Mouse (Mus musculus): ENCODE results near the gene Tubgcp6. TPM values are rescaled to one million over a fixed set of nuclear protein-coding genes. Genes with fewer than 3 reads are reported as not detected.

Gene Tubgcp6
- polyA plus RNA-seq, 1 experiment from 2014 or later: 18.0 TPM

- peaks cover 99% of the 10 kb centered on the region for H3K36me3 ChIP-seq (ENCODE audit: control insufficient read depth, insufficient read depth, low read length)
- no peak overlapping the region for H3K4me2 ChIP-seq (ENCODE audit: low read length)
- no peaks in the 10 kb centered on the region for H3K9me3 ChIP-seq (ENCODE audit: control insufficient read depth, low read length)
- no peak overlapping the region for H3K4me3 ChIP-seq (replicated peaks; ENCODE audit: low read depth, low read length)
- no peak overlapping the region for H3K27ac ChIP-seq (replicated peaks; ENCODE audit: low read depth, low read length)
- no peak for DNase-seq
- no peak overlapping the region for H3K9ac ChIP-seq (replicated peaks; ENCODE audit: low read length)
- no peaks in the 10 kb centered on the region for H3K4me1 ChIP-seq (ENCODE audit: control insufficient read depth, insufficient read depth, low read length)
- WGBS: 93% methylated on average over 8 of the region's 8 CpGs
- H3K27me3 ChIP-seq (ENCODE audit: control insufficient read depth, insufficient read depth, low read length): no peaks in the 10 kb centered on the region
- ATAC-seq (ENCODE audit: low FRiP score, low TSS enrichment): no peak
Observed at GRCm38 (mm10) chr15:89104425-89104824, 18.5 kb downstream of the Tubgcp6 start.

GRCm38 (mm10) chr15:89103921-89104320 lies 19.0 kb downstream of the Tubgcp6 start:
- Histone ChIP-seq H3K36me3 (ENCODE audit: control insufficient read depth, insufficient read depth, low read length) (peaks cover 99% of the 10 kb centered on the region), H3K9me3 (ENCODE audit: control insufficient read depth, low read length) (no peaks in the 10 kb centered on the region), H3K9ac (replicated peaks; ENCODE audit: low read length) (no peak overlapping the region), H3K27me3 (ENCODE audit: control insufficient read depth, insufficient read depth, low read length) (no peaks in the 10 kb centered on the region), H3K4me1 (ENCODE audit: control insufficient read depth, insufficient read depth, low read length) (no peaks in the 10 kb centered on the region), H3K4me3 (replicated peaks; ENCODE audit: low read depth, low read length) (no peak overlapping the region), H3K4me2 (ENCODE audit: low read length) (no peak overlapping the region), H3K27ac (replicated peaks; ENCODE audit: low read depth, low read length) (no peak overlapping the region)
- DNase-seq (no peak), ATAC-seq (ENCODE audit: low FRiP score, low TSS enrichment) (no peak)
- 87% methylated on average over 10 of the region's 10 CpGs for WGBS

DNA sequence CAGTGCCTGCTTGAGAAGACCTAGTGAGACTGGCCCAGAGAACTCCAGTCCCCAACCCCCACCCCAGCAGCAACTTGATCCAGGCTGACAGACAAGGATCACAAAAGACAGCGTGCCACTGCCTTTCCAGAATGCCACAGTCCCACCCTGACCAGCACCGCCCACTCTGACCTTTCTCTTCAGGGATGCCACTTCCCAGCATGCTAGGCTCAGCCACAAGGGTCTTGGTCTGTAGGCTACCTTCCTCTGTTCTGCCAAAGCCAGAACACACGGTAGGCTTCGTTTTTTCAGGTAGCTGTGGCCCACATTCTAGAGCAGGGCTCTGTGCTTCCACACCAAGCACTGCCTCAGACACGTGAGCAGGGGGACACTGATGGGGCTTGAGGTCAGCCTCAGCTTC lies 20.3 kb downstream of the Tubgcp6 start:
- WGBS: 40% methylated on average over 5 of the region's 5 CpGs
- Histone ChIP-seq H3K9ac (replicated peaks; ENCODE audit: low read length) (no peak overlapping the region), H3K4me1 (ENCODE audit: control insufficient read depth, insufficient read depth, low read length) (no peaks in the 10 kb centered on the region), H3K9me3 (ENCODE audit: control insufficient read depth, low read length) (no peaks in the 10 kb centered on the region), H3K27ac (replicated peaks; ENCODE audit: low read depth, low read length) (no peak overlapping the region), H3K36me3 (ENCODE audit: control insufficient read depth, insufficient read depth, low read length) (peaks cover 99% of the 10 kb centered on the region), H3K4me2 (ENCODE audit: low read length) (no peak overlapping the region), H3K4me3 (replicated peaks; ENCODE audit: low read depth, low read length) (no peak overlapping the region), H3K27me3 (ENCODE audit: control insufficient read depth, insufficient read depth, low read length) (no peaks in the 10 kb centered on the region)
- ATAC-seq (ENCODE audit: low FRiP score, low TSS enrichment) (no peak), DNase-seq (no peak)

DNA sequence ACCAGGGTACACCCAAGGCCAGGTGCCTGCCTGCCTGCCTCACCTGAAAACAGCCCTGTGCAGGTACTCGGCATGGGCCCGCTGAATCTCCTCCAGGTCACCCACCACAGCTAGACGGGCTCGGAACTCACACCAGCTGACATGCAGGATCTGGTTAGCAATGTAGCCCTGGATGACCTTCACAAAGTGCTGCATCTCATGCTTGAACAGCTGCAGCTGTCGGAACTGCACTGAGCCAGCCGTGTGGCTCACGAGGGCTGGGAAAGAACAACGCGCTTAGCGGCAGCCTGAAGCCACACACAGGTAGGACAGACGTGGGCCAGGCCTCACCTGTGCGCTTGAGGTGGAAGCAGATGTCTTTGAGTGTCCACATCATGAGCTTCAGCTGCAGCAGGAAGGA lies 22.1 kb downstream of the Tubgcp6 start:
- Histone ChIP-seq H3K4me3 (replicated peaks; ENCODE audit: low read depth, low read length) (no peak overlapping the region), H3K9me3 (ENCODE audit: control insufficient read depth, low read length) (no peaks in the 10 kb centered on the region), H3K4me2 (ENCODE audit: low read length) (no peak overlapping the region), H3K27me3 (ENCODE audit: control insufficient read depth, insufficient read depth, low read length) (no peaks in the 10 kb centered on the region), H3K36me3 (ENCODE audit: control insufficient read depth, insufficient read depth, low read length) (peaks cover 99% of the 10 kb centered on the region), H3K4me1 (ENCODE audit: control insufficient read depth, insufficient read depth, low read length) (no peaks in the 10 kb centered on the region), H3K27ac (replicated peaks; ENCODE audit: low read depth, low read length) (no peak overlapping the region), H3K9ac (replicated peaks; ENCODE audit: low read length) (no peak overlapping the region)
- DNase-seq (no peak), ATAC-seq (ENCODE audit: low FRiP score, low TSS enrichment) (no peak)
- 93% methylated on average over 12 of the region's 12 CpGs for WGBS

DNA sequence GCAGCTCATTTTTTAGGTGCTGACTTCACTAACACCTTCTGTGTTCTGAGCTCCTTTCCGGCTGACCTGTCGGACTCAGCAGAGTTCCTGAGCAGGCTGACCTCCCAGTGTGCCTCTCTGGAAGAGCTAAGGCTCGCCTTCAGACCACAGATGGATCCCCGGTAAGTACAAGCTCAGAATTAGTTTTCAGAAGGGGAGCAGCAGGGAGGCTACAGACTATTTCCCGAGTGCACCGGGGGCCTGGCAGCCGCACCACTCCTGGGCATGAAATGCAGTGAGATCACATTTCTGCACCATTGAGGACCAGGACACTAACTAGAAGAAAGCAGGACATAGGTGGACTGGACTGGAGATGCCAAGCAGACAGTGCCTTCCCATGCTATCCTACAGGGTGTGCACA lies 24.3 kb downstream of the Tubgcp6 start:
- WGBS: 92% methylated on average over 7 of the region's 7 CpGs
- Histone ChIP-seq H3K9ac (replicated peaks; ENCODE audit: low read length) (no peak overlapping the region), H3K4me1 (ENCODE audit: control insufficient read depth, insufficient read depth, low read length) (no peaks in the 10 kb centered on the region), H3K9me3 (ENCODE audit: control insufficient read depth, low read length) (no peaks in the 10 kb centered on the region), H3K36me3 (ENCODE audit: control insufficient read depth, insufficient read depth, low read length) (peaks cover 99% of the 10 kb centered on the region), H3K4me3 (replicated peaks; ENCODE audit: low read depth, low read length) (no peak overlapping the region), H3K4me2 (ENCODE audit: low read length) (no peak overlapping the region), H3K27me3 (ENCODE audit: control insufficient read depth, insufficient read depth, low read length) (no peaks in the 10 kb centered on the region), H3K27ac (replicated peaks; ENCODE audit: low read depth, low read length) (no peak overlapping the region)
- no peak for DNase-seq
- ATAC-seq (ENCODE audit: low FRiP score, low TSS enrichment): no peak

- no peak overlapping the region for H3K4me2 ChIP-seq (ENCODE audit: low read length)
- H3K9ac ChIP-seq (replicated peaks; ENCODE audit: low read length): no peak overlapping the region
- no peaks in the 10 kb centered on the region for H3K9me3 ChIP-seq (ENCODE audit: control insufficient read depth, low read length)
- no peak overlapping the region for H3K27ac ChIP-seq (replicated peaks; ENCODE audit: low read depth, low read length)
- no peak for ATAC-seq (ENCODE audit: low FRiP score, low TSS enrichment)
- H3K4me1 ChIP-seq (ENCODE audit: control insufficient read depth, insufficient read depth, low read length): no peaks in the 10 kb centered on the region
- no peaks in the 10 kb centered on the region for H3K27me3 ChIP-seq (ENCODE audit: control insufficient read depth, insufficient read depth, low read length)
- peaks cover 100% of the 10 kb centered on the region for H3K36me3 ChIP-seq (ENCODE audit: control insufficient read depth, insufficient read depth, low read length)
- WGBS: 95% methylated on average over 5 of the region's 5 CpGs
- no peak overlapping the region for H3K4me3 ChIP-seq (replicated peaks; ENCODE audit: low read depth, low read length)
- no peak for DNase-seq
Observed at GRCm38 (mm10) chr15:89097450-89097849, 25.5 kb downstream of the Tubgcp6 start.

- H3K9ac ChIP-seq (replicated peaks; ENCODE audit: low read length): no peak overlapping the region
- no peak overlapping the region for H3K4me3 ChIP-seq (replicated peaks; ENCODE audit: low read depth, low read length)
- H3K27me3 ChIP-seq (ENCODE audit: control insufficient read depth, insufficient read depth, low read length): no peaks in the 10 kb centered on the region
- peaks cover 57% of the 10 kb centered on the region for H3K36me3 ChIP-seq (ENCODE audit: control insufficient read depth, insufficient read depth, low read length)
- H3K27ac ChIP-seq (replicated peaks; ENCODE audit: low read depth, low read length): no peak overlapping the region
- H3K9me3 ChIP-seq (ENCODE audit: control insufficient read depth, low read length): no peaks in the 10 kb centered on the region
- peaks cover 16% of the 10 kb centered on the region for H3K4me1 ChIP-seq (ENCODE audit: control insufficient read depth, insufficient read depth, low read length)
- DNase-seq (no peak), ATAC-seq (ENCODE audit: low FRiP score, low TSS enrichment) (no peak)
- 74% methylated on average over 5 of the region's 5 CpGs for WGBS
- H3K4me2 ChIP-seq (ENCODE audit: low read length): no peak overlapping the region
Observed at GRCm38 (mm10) chr15:89092181-89092580, 30.7 kb downstream of the Tubgcp6 start.

GRCm38 (mm10) chr15:89090662-89091061 lies 32.2 kb downstream of the Tubgcp6 start:
- Histone ChIP-seq H3K9me3 (ENCODE audit: control insufficient read depth, low read length) (no peaks in the 10 kb centered on the region), H3K36me3 (ENCODE audit: control insufficient read depth, insufficient read depth, low read length) (peaks cover 57% of the 10 kb centered on the region), H3K27ac (replicated peaks; ENCODE audit: low read depth, low read length) (no peak overlapping the region), H3K4me1 (ENCODE audit: control insufficient read depth, insufficient read depth, low read length) (peaks cover 16% of the 10 kb centered on the region), H3K4me3 (replicated peaks; ENCODE audit: low read depth, low read length) (no peak overlapping the region), H3K27me3 (ENCODE audit: control insufficient read depth, insufficient read depth, low read length) (no peaks in the 10 kb centered on the region), H3K9ac (replicated peaks; ENCODE audit: low read length) (no peak overlapping the region), H3K4me2 (ENCODE audit: low read length) (peak overlapping the region; percentile 94; the same call in 1 of the 2 replicates)
- DNase-seq (no peak), ATAC-seq (ENCODE audit: low FRiP score, low TSS enrichment) (no peak)
- 88% methylated on average over 4 of the region's 4 CpGs for WGBS

- H3K9ac ChIP-seq (replicated peaks; ENCODE audit: low read length): peak overlapping the region; percentile 90
- 3% methylated on average over 68 of the region's 68 CpGs for WGBS
- peaks cover 16% of the 10 kb centered on the region for H3K4me1 ChIP-seq (ENCODE audit: control insufficient read depth, insufficient read depth, low read length)
- peak overlapping the region; percentile 94 for H3K4me2 ChIP-seq (ENCODE audit: low read length)
- ATAC-seq (ENCODE audit: low FRiP score, low TSS enrichment) (peak; percentile 55), DNase-seq (no peak)
- H3K27me3 ChIP-seq (ENCODE audit: control insufficient read depth, insufficient read depth, low read length): no peaks in the 10 kb centered on the region
- H3K4me3 ChIP-seq (replicated peaks; ENCODE audit: low read depth, low read length): peak overlapping the region; percentile 91
- H3K27ac ChIP-seq (replicated peaks; ENCODE audit: low read depth, low read length): peak overlapping the region; percentile 89
- H3K36me3 ChIP-seq (ENCODE audit: control insufficient read depth, insufficient read depth, low read length): peaks cover 57% of the 10 kb centered on the region
- no peaks in the 10 kb centered on the region for H3K9me3 ChIP-seq (ENCODE audit: control insufficient read depth, low read length)
Observed at GRCm38 (mm10) chr15:89089248-89090051, 33.5 kb downstream of the Tubgcp6 start.

All from midbrain, embryonic 14.5 days (tissue).